Mouse (Mus musculus): ENCODE data around the gene Aff1. TPM values are rescaled to one million over a fixed set of nuclear protein-coding genes. Genes with fewer than 3 reads are reported as not detected.

The Aff1 gene
- polyA plus RNA-seq, 1 experiment from 2014 or later: 2.0 TPM

GRCm38 (mm10) chr5:103730727-103731126 is 38.6 kb downstream of the Aff1 start:
- Histone ChIP-seq H3K27ac (no peak overlapping the region), H3K4me3 (no peak overlapping the region), H3K9me3 (replicated peaks) (no peaks in the 10 kb centered on the region), H3K4me1 (no peaks in the 10 kb centered on the region), H3K36me3 (ENCODE audit: poor library complexity, severe bottlenecking) (no peaks in the 10 kb centered on the region), H3K27me3 (no peaks in the 10 kb centered on the region), H3K9ac (no peak overlapping the region), H3K4me2 (no peak overlapping the region)
- 75% methylated on average over 3 of the region's 3 CpGs for WGBS
- ATAC-seq: no peak

GRCm38 (mm10) chr5:103732581-103732980 is 40.4 kb downstream of the Aff1 start:
- Histone ChIP-seq H3K9ac (no peak overlapping the region), H3K4me1 (no peaks in the 10 kb centered on the region), H3K4me2 (no peak overlapping the region), H3K27me3 (no peaks in the 10 kb centered on the region), H3K36me3 (ENCODE audit: poor library complexity, severe bottlenecking) (no peaks in the 10 kb centered on the region), H3K9me3 (replicated peaks) (no peaks in the 10 kb centered on the region), H3K4me3 (no peak overlapping the region), H3K27ac (no peak overlapping the region)
- WGBS: 90% methylated on average over 4 of the region's 4 CpGs
- ATAC-seq: no peak

GRCm38 (mm10) chr5:103735411-103736112 is 43.4 kb downstream of the Aff1 start:
- Histone ChIP-seq H3K4me3 (no peak overlapping the region), H3K36me3 (ENCODE audit: poor library complexity, severe bottlenecking) (no peaks in the 10 kb centered on the region), H3K4me2 (no peak overlapping the region), H3K9ac (no peak overlapping the region), H3K9me3 (replicated peaks) (no peaks in the 10 kb centered on the region), H3K27me3 (no peaks in the 10 kb centered on the region), H3K4me1 (no peaks in the 10 kb centered on the region), H3K27ac (no peak overlapping the region)
- WGBS: 65% methylated on average over 5 of the region's 5 CpGs
- ATAC-seq: no peak

GRCm38 (mm10) chr5:103736553-103737207 is 44.5 kb downstream of the Aff1 start:
- Histone ChIP-seq H3K9ac (no peak overlapping the region), H3K4me1 (no peaks in the 10 kb centered on the region), H3K9me3 (replicated peaks) (no peaks in the 10 kb centered on the region), H3K27me3 (no peaks in the 10 kb centered on the region), H3K27ac (no peak overlapping the region), H3K4me3 (no peak overlapping the region), H3K36me3 (ENCODE audit: poor library complexity, severe bottlenecking) (no peaks in the 10 kb centered on the region), H3K4me2 (no peak overlapping the region)
- 75% methylated on average over 6 of the region's 6 CpGs for WGBS
- ATAC-seq: no peak

- H3K4me2 ChIP-seq: no peak overlapping the region
- H3K4me1 ChIP-seq: no peaks in the 10 kb centered on the region
- no peak overlapping the region for H3K27ac ChIP-seq
- H3K9ac ChIP-seq: no peak overlapping the region
- no peak overlapping the region for H3K4me3 ChIP-seq
- H3K9me3 ChIP-seq (replicated peaks): no peaks in the 10 kb centered on the region
- H3K27me3 ChIP-seq: no peaks in the 10 kb centered on the region
- 87% methylated on average over 26 of the region's 26 CpGs for WGBS
- no peak for ATAC-seq
- H3K36me3 ChIP-seq (ENCODE audit: poor library complexity, severe bottlenecking): no peaks in the 10 kb centered on the region
Measured at GRCm38 (mm10) chr5:103737208-103738066, 45.3 kb downstream of the Aff1 start.

GRCm38 (mm10) chr5:103738509-103738908 is 46.3 kb downstream of the Aff1 start:
- 92% methylated on average over 5 of the region's 5 CpGs for WGBS
- Histone ChIP-seq H3K36me3 (ENCODE audit: poor library complexity, severe bottlenecking) (no peaks in the 10 kb centered on the region), H3K4me1 (no peaks in the 10 kb centered on the region), H3K9ac (no peak overlapping the region), H3K4me2 (no peak overlapping the region), H3K9me3 (replicated peaks) (no peaks in the 10 kb centered on the region), H3K27ac (no peak overlapping the region), H3K27me3 (no peaks in the 10 kb centered on the region), H3K4me3 (no peak overlapping the region)
- no peak for ATAC-seq

- Histone ChIP-seq H3K4me3 (no peak overlapping the region), H3K4me1 (no peaks in the 10 kb centered on the region), H3K27me3 (no peaks in the 10 kb centered on the region), H3K9ac (no peak overlapping the region), H3K27ac (no peak overlapping the region), H3K9me3 (replicated peaks) (no peaks in the 10 kb centered on the region), H3K4me2 (no peak overlapping the region), H3K36me3 (ENCODE audit: poor library complexity, severe bottlenecking) (no peaks in the 10 kb centered on the region)
- ATAC-seq: no peak
- 92% methylated on average over 5 of the region's 5 CpGs for WGBS
Measured at GRCm38 (mm10) chr5:103739163-103739562, 47.0 kb downstream of the Aff1 start.

GRCm38 (mm10) chr5:103740093-103740902 is 48.1 kb downstream of the Aff1 start:
- no peaks in the 10 kb centered on the region for H3K27me3 ChIP-seq
- H3K36me3 ChIP-seq (ENCODE audit: poor library complexity, severe bottlenecking): no peaks in the 10 kb centered on the region
- ATAC-seq: no peak
- WGBS: 77% methylated on average over 5 of the region's 5 CpGs
- no peaks in the 10 kb centered on the region for H3K9me3 ChIP-seq (replicated peaks)
- H3K4me3 ChIP-seq: no peak overlapping the region
- no peak overlapping the region for H3K27ac ChIP-seq
- H3K4me1 ChIP-seq: no peaks in the 10 kb centered on the region
- H3K9ac ChIP-seq: no peak overlapping the region
- no peak overlapping the region for H3K4me2 ChIP-seq

GRCm38 (mm10) chr5:103740903-103741246 is 48.7 kb downstream of the Aff1 start:
- no peak overlapping the region for H3K4me3 ChIP-seq
- ATAC-seq: no peak
- no peaks in the 10 kb centered on the region for H3K27me3 ChIP-seq
- H3K9ac ChIP-seq: no peak overlapping the region
- H3K9me3 ChIP-seq (replicated peaks): no peaks in the 10 kb centered on the region
- H3K27ac ChIP-seq: no peak overlapping the region
- H3K36me3 ChIP-seq (ENCODE audit: poor library complexity, severe bottlenecking): no peaks in the 10 kb centered on the region
- no peak overlapping the region for H3K4me2 ChIP-seq
- WGBS: 89% methylated on average over 1 of the region's 1 CpGs
- H3K4me1 ChIP-seq: no peaks in the 10 kb centered on the region

- H3K4me2 ChIP-seq: no peak overlapping the region
- H3K4me1 ChIP-seq: no peaks in the 10 kb centered on the region
- no peak for ATAC-seq
- no peak overlapping the region for H3K4me3 ChIP-seq
- no peak overlapping the region for H3K9ac ChIP-seq
- H3K27ac ChIP-seq: no peak overlapping the region
- 0 out of 2 replicates have a peak, but pooled peaks cover 4% of the 10 kb centered on the region for H3K9me3 ChIP-seq (replicated peaks)
- H3K36me3 ChIP-seq (ENCODE audit: poor library complexity, severe bottlenecking): no peaks in the 10 kb centered on the region
- no peaks in the 10 kb centered on the region for H3K27me3 ChIP-seq
- WGBS: 67% methylated on average over 1 of the region's 1 CpGs
Measured at GRCm38 (mm10) chr5:103741443-103741842, 49.3 kb downstream of the Aff1 start.

- Histone ChIP-seq H3K4me1 (no peaks in the 10 kb centered on the region), H3K9me3 (replicated peaks) (0 out of 2 replicates have a peak, but pooled peaks cover 4% of the 10 kb centered on the region), H3K4me3 (no peak overlapping the region), H3K27ac (no peak overlapping the region), H3K9ac (no peak overlapping the region), H3K4me2 (no peak overlapping the region), H3K27me3 (no peaks in the 10 kb centered on the region), H3K36me3 (ENCODE audit: poor library complexity, severe bottlenecking) (no peaks in the 10 kb centered on the region)
- ATAC-seq: no peak
- WGBS: 93% methylated on average over 2 of the region's 2 CpGs
Measured at GRCm38 (mm10) chr5:103741992-103742391, 49.8 kb downstream of the Aff1 start.
